Mouse (Mus musculus): ENCODE measurements at regions not wholly inside any gene's neighbourhood (a gene's known extent, or its start where the extent isn't known, plus 50 kb on each side); places are given as distances from the start of the nearest gene placed in this dataset.

DNA sequence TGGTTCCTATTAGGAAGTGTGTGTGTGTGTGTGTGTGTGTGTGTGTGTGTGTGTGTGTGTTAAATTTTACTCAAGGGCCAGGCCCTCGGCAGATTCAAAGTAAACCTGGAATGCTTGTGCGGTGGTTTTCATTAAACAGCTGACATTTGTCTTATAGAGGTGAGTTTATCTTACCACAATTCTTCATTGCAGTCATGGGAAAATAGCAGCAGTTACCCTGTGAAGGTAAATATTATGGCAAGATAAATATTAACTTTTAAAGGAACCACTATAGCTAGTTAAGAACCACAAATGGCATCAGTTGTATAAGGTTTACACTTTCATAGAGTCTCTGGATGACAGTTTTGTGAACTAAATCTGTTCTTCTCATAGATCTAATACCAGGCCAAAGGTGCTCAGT, 495.6 kb downstream of the Rwdd3 start:
- 77% methylated on average over 2 of the region's 2 CpGs for WGBS (ENCODE audit: insufficient replicate concordance)

DNA sequence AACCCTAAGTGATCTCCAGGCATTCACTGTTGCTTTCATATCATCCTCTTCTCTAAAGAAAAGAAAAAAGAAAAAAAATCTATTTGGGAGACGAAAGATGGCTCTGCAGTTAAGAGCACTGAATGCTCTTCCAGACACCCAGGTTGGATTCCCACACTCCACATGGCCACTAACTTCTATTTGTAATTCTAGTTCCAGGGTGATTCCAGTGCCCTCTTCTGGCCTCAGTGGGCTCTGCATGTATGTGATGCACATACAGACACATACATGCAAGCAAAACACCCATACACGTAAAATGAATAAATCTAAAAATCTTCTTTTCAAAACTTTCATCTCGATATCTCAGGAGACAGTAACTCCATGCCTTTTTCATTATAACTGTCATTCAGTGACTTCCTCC, 502.8 kb downstream of the Rwdd3 start:
- no peaks in the 10 kb centered on the region for H3K27me3 ChIP-seq (ENCODE audit: control insufficient read depth, insufficient read depth, low read length)
- no peak overlapping the region for H3K4me2 ChIP-seq
- H3K36me3 ChIP-seq (ENCODE audit: control insufficient read depth, insufficient read depth, low read length) = no peaks in the 10 kb centered on the region
- H3K27ac ChIP-seq (ENCODE audit: low read depth, low read length) = no peak overlapping the region
- ATAC-seq (replicated peaks; ENCODE audit: insufficient number of reproducible peaks, low FRiP score, low TSS enrichment) = no peak
- 86% methylated on average over 3 of the region's 3 CpGs for WGBS (ENCODE audit: insufficient replicate concordance)
- no peaks in the 10 kb centered on the region for H3K4me1 ChIP-seq (ENCODE audit: control insufficient read depth, insufficient read depth, low read length)
- no peak overlapping the region for H3K4me3 ChIP-seq (ENCODE audit: low read depth, low read length)
- no peak overlapping the region for H3K9ac ChIP-seq (ENCODE audit: low read depth, low read length)
- no peaks in the 10 kb centered on the region for H3K9me3 ChIP-seq (replicated peaks; ENCODE audit: control insufficient read depth, low read length)

More for the DNA sequence above, 495.6 kb downstream of the Rwdd3 start:
- no peak overlapping the region for H3K4me2 ChIP-seq
- ATAC-seq (replicated peaks; ENCODE audit: insufficient number of reproducible peaks, low FRiP score, low TSS enrichment) = no peak
- H3K9ac ChIP-seq (ENCODE audit: low read depth, low read length) = no peak overlapping the region
- no peaks in the 10 kb centered on the region for H3K36me3 ChIP-seq (ENCODE audit: control insufficient read depth, insufficient read depth, low read length)
- H3K9me3 ChIP-seq (replicated peaks; ENCODE audit: control insufficient read depth, low read length) = no peaks in the 10 kb centered on the region
- H3K4me1 ChIP-seq (ENCODE audit: control insufficient read depth, insufficient read depth, low read length) = no peaks in the 10 kb centered on the region
- no peak overlapping the region for H3K27ac ChIP-seq (ENCODE audit: low read depth, low read length)
- no peaks in the 10 kb centered on the region for H3K27me3 ChIP-seq (ENCODE audit: control insufficient read depth, insufficient read depth, low read length)
- no peak overlapping the region for H3K4me3 ChIP-seq (ENCODE audit: low read depth, low read length)

DNA sequence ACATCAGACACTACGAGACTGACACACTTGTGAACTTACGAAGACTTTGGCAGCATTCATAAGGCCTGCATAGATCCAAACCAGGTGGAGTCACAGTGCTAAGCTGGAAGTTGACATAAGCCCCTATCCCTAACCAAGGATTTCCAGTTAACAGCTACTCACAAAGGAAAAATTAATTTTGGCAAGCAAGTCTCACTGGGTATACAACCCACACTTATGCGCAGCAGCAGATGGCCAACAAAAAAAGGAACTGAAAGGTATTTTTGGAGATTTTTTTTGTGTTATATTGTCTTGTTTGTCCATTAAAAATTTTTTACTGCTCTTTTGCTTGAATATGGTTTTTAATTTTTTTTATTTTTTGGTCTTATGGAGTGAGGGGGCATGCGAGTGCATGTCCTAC, 509.0 kb downstream of the Rwdd3 start:
- H3K4me1 ChIP-seq (ENCODE audit: control insufficient read depth, insufficient read depth, low read length) = no peaks in the 10 kb centered on the region
- no peak overlapping the region for H3K4me3 ChIP-seq (ENCODE audit: low read depth, low read length)
- no peaks in the 10 kb centered on the region for H3K27me3 ChIP-seq (ENCODE audit: control insufficient read depth, insufficient read depth, low read length)
- no peak overlapping the region for H3K4me2 ChIP-seq
- H3K27ac ChIP-seq (ENCODE audit: low read depth, low read length) = no peak overlapping the region
- no peak overlapping the region for H3K9ac ChIP-seq (ENCODE audit: low read depth, low read length)
- H3K9me3 ChIP-seq (replicated peaks; ENCODE audit: control insufficient read depth, low read length) = no peaks in the 10 kb centered on the region
- 86% methylated on average over 4 of the region's 4 CpGs for WGBS (ENCODE audit: insufficient replicate concordance)
- no peaks in the 10 kb centered on the region for H3K36me3 ChIP-seq (ENCODE audit: control insufficient read depth, insufficient read depth, low read length)
- ATAC-seq (replicated peaks; ENCODE audit: insufficient number of reproducible peaks, low FRiP score, low TSS enrichment) = no peak

DNA sequence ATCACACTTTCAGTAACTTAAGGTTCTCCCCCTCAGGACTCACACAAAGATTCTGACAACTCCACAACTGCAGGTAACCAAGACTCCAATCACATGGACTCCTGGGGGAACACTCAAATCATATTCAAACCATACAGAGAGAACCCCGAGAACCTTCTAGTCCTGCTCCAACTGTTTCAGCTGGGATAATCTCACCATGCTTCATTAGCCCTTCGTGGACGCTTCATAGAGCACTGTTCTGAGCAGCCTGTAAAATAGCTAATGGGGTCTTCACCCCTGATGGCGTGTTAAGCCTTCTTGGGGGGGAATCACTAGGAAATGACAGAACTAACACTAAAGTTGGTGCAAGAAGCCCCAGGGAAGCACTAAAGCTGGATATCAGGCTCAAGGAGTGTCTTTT, 510.7 kb downstream of the Rwdd3 start:
- no peak for ATAC-seq (replicated peaks; ENCODE audit: insufficient number of reproducible peaks, low FRiP score, low TSS enrichment)
- Histone ChIP-seq H3K9ac (ENCODE audit: low read depth, low read length) (no peak overlapping the region), H3K4me1 (ENCODE audit: control insufficient read depth, insufficient read depth, low read length) (no peaks in the 10 kb centered on the region), H3K4me2 (no peak overlapping the region), H3K4me3 (ENCODE audit: low read depth, low read length) (no peak overlapping the region), H3K9me3 (replicated peaks; ENCODE audit: control insufficient read depth, low read length) (no peaks in the 10 kb centered on the region), H3K36me3 (ENCODE audit: control insufficient read depth, insufficient read depth, low read length) (no peaks in the 10 kb centered on the region), H3K27me3 (ENCODE audit: control insufficient read depth, insufficient read depth, low read length) (no peaks in the 10 kb centered on the region), H3K27ac (ENCODE audit: low read depth, low read length) (no peak overlapping the region)
- 84% methylated on average over 4 of the region's 4 CpGs for WGBS (ENCODE audit: insufficient replicate concordance)

DNA sequence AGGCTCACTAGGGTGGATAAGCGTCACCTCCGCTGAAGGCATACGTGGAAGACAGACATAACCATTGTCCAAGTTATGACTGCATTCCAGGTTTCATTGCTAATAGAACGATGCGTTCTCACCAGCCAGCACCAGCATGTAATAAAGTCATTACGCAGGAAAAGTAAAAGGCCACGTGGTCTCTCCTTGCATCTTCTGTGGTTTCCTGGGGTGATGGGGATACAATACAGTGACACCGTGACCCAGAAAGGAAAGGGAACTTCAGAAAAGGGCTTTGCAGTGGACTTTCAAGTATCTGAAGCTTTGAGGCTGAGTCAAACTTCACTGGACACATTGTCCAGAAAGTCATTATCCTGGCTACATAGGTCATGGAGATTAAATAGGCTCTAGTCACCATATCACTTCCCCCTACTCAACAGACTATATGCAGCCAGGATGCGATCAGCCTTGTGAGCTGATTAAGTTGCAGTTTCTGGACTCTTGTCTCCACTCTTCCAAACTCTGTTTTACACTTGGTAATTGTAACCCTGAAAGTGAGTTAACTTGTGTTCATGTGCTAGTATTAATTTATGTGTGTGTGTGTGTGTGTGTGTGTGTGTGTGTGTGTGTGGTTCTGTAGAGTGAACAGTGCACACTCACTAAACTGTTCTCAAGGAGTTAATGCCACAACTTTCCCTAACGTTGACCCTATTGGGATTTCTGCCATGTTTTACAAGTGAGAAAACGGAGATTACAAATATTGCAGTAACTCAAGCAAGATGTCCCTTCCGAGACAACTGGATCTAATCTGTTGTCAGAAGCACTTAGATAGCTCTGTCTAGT, 522.2 kb downstream of the Rwdd3 start:
- WGBS (ENCODE audit: insufficient replicate concordance) = 81% methylated on average over 12 of the region's 12 CpGs
- Histone ChIP-seq H3K27me3 (ENCODE audit: control insufficient read depth, insufficient read depth, low read length) (no peaks in the 10 kb centered on the region), H3K27ac (ENCODE audit: low read depth, low read length) (no peak overlapping the region), H3K36me3 (ENCODE audit: control insufficient read depth, insufficient read depth, low read length) (no peaks in the 10 kb centered on the region), H3K4me3 (ENCODE audit: low read depth, low read length) (no peak overlapping the region), H3K4me1 (ENCODE audit: control insufficient read depth, insufficient read depth, low read length) (no peaks in the 10 kb centered on the region), H3K9me3 (replicated peaks; ENCODE audit: control insufficient read depth, low read length) (no peaks in the 10 kb centered on the region), H3K4me2 (no peak overlapping the region), H3K9ac (ENCODE audit: low read depth, low read length) (no peak overlapping the region)
- ATAC-seq (replicated peaks; ENCODE audit: insufficient number of reproducible peaks, low FRiP score, low TSS enrichment) = no peak

DNA sequence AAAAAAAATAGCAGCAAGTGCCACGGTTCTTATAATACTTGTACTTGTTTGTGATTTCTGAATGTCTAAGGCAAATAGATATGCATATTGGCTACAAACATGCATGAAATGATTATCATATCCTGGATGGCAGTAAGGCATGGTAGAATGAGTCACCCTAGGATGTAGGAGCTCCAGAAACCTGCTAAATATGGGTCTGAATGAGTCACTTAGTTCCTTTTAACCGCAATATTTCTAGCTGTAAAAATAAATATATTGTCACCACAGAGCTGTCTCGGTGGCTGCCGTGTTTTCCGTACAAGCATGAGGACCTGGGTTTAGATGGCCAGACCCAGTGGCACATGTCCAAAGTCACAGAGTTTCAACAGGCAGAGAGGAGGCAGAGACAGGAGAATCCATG, 523.1 kb downstream of the Rwdd3 start:
- 76% methylated on average over 5 of the region's 5 CpGs for WGBS (ENCODE audit: insufficient replicate concordance)
- Histone ChIP-seq H3K4me2 (no peak overlapping the region), H3K9ac (ENCODE audit: low read depth, low read length) (no peak overlapping the region), H3K27ac (ENCODE audit: low read depth, low read length) (no peak overlapping the region), H3K9me3 (replicated peaks; ENCODE audit: control insufficient read depth, low read length) (no peaks in the 10 kb centered on the region), H3K27me3 (ENCODE audit: control insufficient read depth, insufficient read depth, low read length) (no peaks in the 10 kb centered on the region), H3K4me3 (ENCODE audit: low read depth, low read length) (no peak overlapping the region), H3K4me1 (ENCODE audit: control insufficient read depth, insufficient read depth, low read length) (no peaks in the 10 kb centered on the region), H3K36me3 (ENCODE audit: control insufficient read depth, insufficient read depth, low read length) (no peaks in the 10 kb centered on the region)
- no peak for ATAC-seq (replicated peaks; ENCODE audit: insufficient number of reproducible peaks, low FRiP score, low TSS enrichment)

DNA sequence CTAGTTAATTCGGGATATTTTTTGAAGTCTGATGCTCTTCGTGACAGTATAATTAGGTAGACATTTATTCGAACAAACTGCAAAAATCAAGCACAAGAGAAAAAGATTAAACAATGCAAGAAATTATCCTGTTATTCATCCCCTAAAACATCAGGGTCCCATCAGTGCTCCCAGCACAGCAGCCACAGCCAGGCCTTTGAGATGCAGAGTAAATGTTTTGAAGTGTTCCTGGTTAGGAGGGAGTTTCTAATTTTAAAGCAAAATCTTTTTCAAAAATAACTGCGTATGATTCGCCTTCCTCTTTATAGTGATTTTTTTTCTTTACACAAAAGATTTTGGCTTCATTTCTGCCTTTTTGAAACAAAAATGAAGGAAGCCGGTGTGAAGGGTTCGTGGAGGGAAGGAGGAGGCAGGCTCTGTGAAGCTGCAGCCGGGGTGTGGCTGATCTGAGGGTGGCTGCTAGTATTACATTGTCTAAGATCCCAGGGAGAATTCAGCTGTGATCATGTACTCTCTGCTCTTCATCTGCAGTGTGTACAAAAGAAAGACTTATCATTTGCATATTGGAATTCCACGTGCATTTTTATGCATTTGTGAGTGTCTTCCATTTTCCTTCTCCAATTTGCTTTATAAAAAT, 534.7 kb downstream of the Rwdd3 start:
- no peaks in the 10 kb centered on the region for H3K4me1 ChIP-seq (ENCODE audit: control insufficient read depth, insufficient read depth, low read length)
- H3K27ac ChIP-seq (ENCODE audit: low read depth, low read length) = no peak overlapping the region
- 73% methylated on average over 9 of the region's 9 CpGs for WGBS (ENCODE audit: insufficient replicate concordance)
- H3K27me3 ChIP-seq (ENCODE audit: control insufficient read depth, insufficient read depth, low read length) = no peaks in the 10 kb centered on the region
- H3K9me3 ChIP-seq (replicated peaks; ENCODE audit: control insufficient read depth, low read length) = no peaks in the 10 kb centered on the region
- no peak for ATAC-seq (replicated peaks; ENCODE audit: insufficient number of reproducible peaks, low FRiP score, low TSS enrichment)
- no peak overlapping the region for H3K4me2 ChIP-seq
- no peak overlapping the region for H3K4me3 ChIP-seq (ENCODE audit: low read depth, low read length)
- H3K9ac ChIP-seq (ENCODE audit: low read depth, low read length) = no peak overlapping the region
- no peaks in the 10 kb centered on the region for H3K36me3 ChIP-seq (ENCODE audit: control insufficient read depth, insufficient read depth, low read length)

DNA sequence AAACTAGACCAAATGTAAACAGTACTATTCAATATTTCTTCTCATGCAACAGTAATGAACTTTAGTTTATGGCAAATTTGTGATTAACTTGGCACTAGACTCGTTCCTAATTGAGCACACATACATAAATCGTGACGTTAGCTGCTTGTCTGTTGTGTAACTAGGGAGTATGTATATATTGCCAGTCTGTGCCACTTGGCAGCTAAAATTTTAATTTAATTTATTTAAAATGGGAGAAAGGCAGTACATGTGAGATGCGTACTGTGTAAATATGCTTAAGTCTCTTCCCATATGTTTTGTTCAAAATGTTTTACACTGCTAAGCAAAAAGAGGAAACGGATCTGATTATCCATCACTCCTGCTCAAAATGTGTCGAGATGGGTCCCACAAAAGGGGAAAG, 553.1 kb downstream of the Rwdd3 start:
- no peaks in the 10 kb centered on the region for H3K36me3 ChIP-seq (ENCODE audit: control insufficient read depth, insufficient read depth, low read length)
- WGBS (ENCODE audit: insufficient replicate concordance) = 82% methylated on average over 6 of the region's 6 CpGs
- no peak overlapping the region for H3K9ac ChIP-seq (ENCODE audit: low read depth, low read length)
- no peaks in the 10 kb centered on the region for H3K9me3 ChIP-seq (replicated peaks; ENCODE audit: control insufficient read depth, low read length)
- H3K4me2 ChIP-seq = no peak overlapping the region
- ATAC-seq (replicated peaks; ENCODE audit: insufficient number of reproducible peaks, low FRiP score, low TSS enrichment) = no peak
- no peak overlapping the region for H3K27ac ChIP-seq (ENCODE audit: low read depth, low read length)
- no peak overlapping the region for H3K4me3 ChIP-seq (ENCODE audit: low read depth, low read length)
- no peaks in the 10 kb centered on the region for H3K4me1 ChIP-seq (ENCODE audit: control insufficient read depth, insufficient read depth, low read length)
- H3K27me3 ChIP-seq (ENCODE audit: control insufficient read depth, insufficient read depth, low read length) = no peaks in the 10 kb centered on the region

DNA sequence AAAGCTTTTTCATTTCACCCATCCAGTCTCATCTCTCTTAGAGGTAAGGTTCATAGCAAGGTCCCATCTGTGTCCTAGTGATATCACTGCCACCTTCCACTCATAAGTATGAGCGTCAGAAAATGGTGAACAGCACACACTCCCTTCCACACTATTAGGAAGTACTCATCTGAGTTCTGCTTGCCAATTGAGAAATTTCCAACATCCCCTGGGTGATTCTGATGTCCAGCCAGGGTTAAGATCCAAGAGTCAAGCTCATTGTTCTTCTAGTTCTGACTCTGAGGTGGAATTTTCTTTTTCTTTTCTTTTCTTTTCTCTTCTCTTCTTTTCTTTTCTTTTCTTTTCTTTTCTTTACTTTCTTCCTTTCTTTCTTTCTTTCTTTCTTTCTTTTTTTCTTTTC, 577.3 kb downstream of the Rwdd3 start:
- H3K9me3 ChIP-seq (replicated peaks; ENCODE audit: control insufficient read depth, low read length) = no peaks in the 10 kb centered on the region
- no peak overlapping the region for H3K9ac ChIP-seq (ENCODE audit: low read depth, low read length)
- ATAC-seq (replicated peaks; ENCODE audit: insufficient number of reproducible peaks, low FRiP score, low TSS enrichment) = no peak
- no peaks in the 10 kb centered on the region for H3K36me3 ChIP-seq (ENCODE audit: control insufficient read depth, insufficient read depth, low read length)
- H3K4me2 ChIP-seq = no peak overlapping the region
- no peaks in the 10 kb centered on the region for H3K27me3 ChIP-seq (ENCODE audit: control insufficient read depth, insufficient read depth, low read length)
- H3K27ac ChIP-seq (ENCODE audit: low read depth, low read length) = no peak overlapping the region
- WGBS (ENCODE audit: insufficient replicate concordance) = 84% methylated on average over 1 of the region's 1 CpGs
- no peak overlapping the region for H3K4me3 ChIP-seq (ENCODE audit: low read depth, low read length)
- H3K4me1 ChIP-seq (ENCODE audit: control insufficient read depth, insufficient read depth, low read length) = no peaks in the 10 kb centered on the region

All from heart, embryonic 11.5 days (tissue).